Mouse (Mus musculus) kidney, adult 2 months (tissue): ENCODE results near the gene Ankrd12.

Experiments used
- CTCF ChIP-seq: fragments of 200-500 bp; conservative IDR thresholded peaks from 2 replicates; pipeline ENCODE4 v1.5.1; 2011; ENCODE audit warnings: low read depth, mild to moderate bottlenecking, control low read depth, low read length, moderate library complexity, mixed read lengths; ENCODE audit not compliant: insufficient read depth, insufficient read length
- POLR2A ChIP-seq: fragments of 200-500 bp; IDR thresholded peaks from one replicate; pipeline ENCODE4 v1.6.1; 2011; ENCODE audit warnings: low read depth, low read length, control low read depth

DNA sequence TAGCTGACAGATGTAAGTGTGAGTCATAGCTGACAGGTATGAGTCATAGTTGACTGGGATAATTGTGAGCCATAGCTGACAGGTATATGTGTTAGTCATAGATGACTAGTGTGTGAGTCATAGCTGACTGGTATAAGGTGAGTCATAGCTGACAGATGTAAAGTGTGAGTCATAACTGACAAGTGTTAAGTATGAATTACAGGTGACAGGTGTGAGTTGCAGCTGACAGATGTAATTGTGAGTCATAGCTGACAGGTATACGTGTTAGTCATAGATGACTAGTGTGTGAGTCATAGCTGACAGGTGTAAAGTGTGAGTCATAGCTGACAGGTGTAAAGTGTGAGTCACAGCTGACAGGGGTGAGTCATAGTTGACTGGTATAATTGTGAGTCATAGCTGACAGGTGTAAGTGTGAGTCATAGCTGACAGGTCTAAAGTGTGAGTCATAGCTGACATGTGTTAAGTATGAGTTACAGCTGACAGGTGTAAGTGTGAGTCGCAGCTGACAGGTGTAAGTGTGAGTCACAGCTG, 115.2 kb downstream of the Ankrd12 start:
- TF ChIP-seq CTCF (no peak), POLR2A (no peak)
